Mouse (Mus musculus) heart, postnatal 0 days (tissue): ENCODE results near the gene Fbln1. TPM values are rescaled to one million over a fixed set of nuclear protein-coding genes. Genes with fewer than 3 reads are reported as not detected.

ENCODE experiments used
- ATAC-seq: fragments of 200-750 bp; cut with Nextera tagmentation; 2 replicates; pipeline ENCODE4 v1.8.0; 2017; ENCODE audit warnings: low read depth, moderate number of reproducible peaks, moderate library complexity; ENCODE audit not compliant: insufficient read depth
- DNase-seq: peaks from one replicate; pipeline ENCODE4 v3.0.0-alpha.2; 2016; ENCODE audit warnings: low spot score
- H3K27ac ChIP-seq: fragments of 300-500 bp; sonication (generic); 2 replicates; pipeline ENCODE4 v1.5.1; 2014; ENCODE audit warnings: low read depth, mild to moderate bottlenecking
- H3K27me3 ChIP-seq: fragments of 300-500 bp; sonication (generic); 2 replicates; pipeline ENCODE4 v1.6.1; 2014; ENCODE audit warnings: low read length, mixed read lengths; ENCODE audit not compliant: control insufficient read depth, insufficient read depth
- H3K36me3 ChIP-seq: fragments of 300-500 bp; sonication (generic); replicated peaks from 2 replicates; pipeline ENCODE4 v1.6.1; 2014; ENCODE audit warnings: low read length, mixed read lengths; ENCODE audit not compliant: control insufficient read depth, insufficient read depth
- H3K4me1 ChIP-seq: fragments of 300-500 bp; sonication (generic); 2 replicates; pipeline ENCODE4 v1.6.1; 2014; ENCODE audit warnings: antibody characterized with exemption; ENCODE audit not compliant: control insufficient read depth, insufficient read depth
- H3K4me2 ChIP-seq: fragments of 300-500 bp; sonication (generic); 2 replicates; pipeline ENCODE4 v1.6.1; 2014; ENCODE audit warnings: low read depth, mild to moderate bottlenecking, low read length, moderate library complexity
- H3K4me3 ChIP-seq: fragments of 300-500 bp; sonication (generic); 2 replicates; pipeline ENCODE4 v1.5.1; 2014; ENCODE audit warnings: low read depth, low read length
- H3K9ac ChIP-seq: fragments of 300-500 bp; sonication (generic); replicated peaks from 2 replicates; pipeline ENCODE4 v1.6.1; 2014; ENCODE audit warnings: low read depth, low read length, mixed read lengths
- H3K9me3 ChIP-seq: fragments of 300-500 bp; sonication (generic); replicated peaks from 2 replicates; pipeline ENCODE4 v1.6.1; 2016; ENCODE audit warnings: low read length; ENCODE audit not compliant: control insufficient read depth
- CTCF ChIP-seq: IDR thresholded peaks from 2 replicates; pipeline ENCODE4 v1.5.1; 2016; ENCODE audit warnings: antibody characterized with exemption, control low read depth, low read depth
- EP300 ChIP-seq: IDR thresholded peaks from 2 replicates; pipeline ENCODE4 v1.6.1; 2016; ENCODE audit warnings: antibody characterized with exemption, low read depth
- WGBS: fragments of 180-500 bp; shearing (Covaris S2); extraction: QIAGEN DNeasy Blood & Tissue Kit; methylation state at CpG from one replicate; pipeline ENCODE4 v1.1.7; 2014; 5-methylcytosine and 5-hydroxymethylcytosine counted together
- polyA plus RNA-seq: library from polyadenylated mRNA; unstranded; fragments of >200 nt; fragmentation: Nextera tagmentation; extraction: Ambion mirVana; gene quantifications from 2 replicates; pipeline ENCODE4 v1.2.1, GENCODE M21; 2015
- total RNA-seq: library from RNA; depleted of rRNA; stranded (reverse); fragments of >200 nt; gene quantifications from 2 replicates; pipeline ENCODE4 v1.2.3, GENCODE M21; 2014; ENCODE audit warnings: low replicate concordance

The Fbln1 gene
- total and polyA plus RNA-seq, 2 experiments from 2014 or later, result 52.9 to 85.9 TPM

GRCm38 (mm10) chr15:85211101-85211760 is 5.5 kb downstream of the Fbln1 start:
- Histone ChIP-seq H3K9me3 (peaks cover 12% of the 10 kb centered on the region; the same call in 1 of the 2 replicates), H3K4me1 (peaks cover 7% of the 10 kb centered on the region; the same call in 1 of the 2 replicates), H3K27me3 (no peaks in the 10 kb centered on the region), H3K27ac (no peak overlapping the region), H3K4me3 (no peak overlapping the region), H3K4me2 (no peak overlapping the region), H3K36me3 (peaks cover 5% of the 10 kb centered on the region; the same call in 1 of the 2 replicates), H3K9ac (no peak overlapping the region)
- WGBS, result 85% methylated on average over 18 of the region's 18 CpGs
- ATAC-seq, result no peak
- TF ChIP-seq EP300 (no peak), CTCF (no peak)
- DNase-seq, result no peak

DNA sequence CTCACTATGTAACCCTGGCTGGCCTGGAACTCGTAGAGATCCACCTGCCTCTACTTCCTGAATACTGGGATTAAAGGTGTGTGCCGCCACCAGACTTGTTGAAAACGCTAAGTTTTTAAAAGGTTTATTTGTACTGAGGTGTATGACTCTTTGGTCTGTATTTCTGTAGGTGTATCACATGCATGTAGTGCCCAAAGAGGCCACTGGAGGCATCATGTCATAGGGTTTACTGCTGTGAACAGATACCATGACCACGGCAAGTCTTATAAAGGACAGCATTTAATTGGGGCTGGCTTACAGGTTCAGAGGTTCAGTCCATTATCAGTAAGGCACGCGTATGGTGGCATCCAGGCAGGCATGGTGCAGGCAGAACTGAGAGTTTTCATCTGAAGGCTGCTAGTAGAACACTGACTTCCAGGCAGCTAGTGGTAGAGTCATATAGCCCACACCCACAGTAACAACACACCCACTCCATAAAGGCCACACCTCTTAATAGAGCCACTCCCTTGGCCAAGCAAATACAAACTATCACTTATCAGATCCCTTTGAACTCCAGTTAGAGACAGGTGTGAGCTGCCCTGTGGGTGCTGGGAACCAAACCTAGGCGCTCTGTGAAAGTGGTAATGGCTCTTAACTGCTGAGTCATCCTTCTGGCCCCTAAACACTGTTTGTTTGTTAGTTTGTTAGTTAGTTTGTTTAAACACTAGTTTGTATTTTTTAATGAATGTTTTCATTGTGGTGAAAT is 10.5 kb downstream of the Fbln1 start:
- 95% methylated on average over 7 of the region's 7 CpGs for WGBS
- no peak overlapping the region for H3K9ac ChIP-seq
- H3K4me1 ChIP-seq, result peaks cover 3% of the 10 kb centered on the region; the same call in 1 of the 2 replicates
- H3K4me2 ChIP-seq, result no peak overlapping the region
- H3K27ac ChIP-seq, result no peak overlapping the region
- peaks cover 5% of the 10 kb centered on the region; the same call in 1 of the 2 replicates for H3K36me3 ChIP-seq
- DNase-seq, result no peak
- no peak for ATAC-seq
- peaks cover 5% of the 10 kb centered on the region; the same call in 1 of the 2 replicates for H3K27me3 ChIP-seq
- H3K4me3 ChIP-seq, result no peak overlapping the region
- peaks cover 12% of the 10 kb centered on the region; the same call in 1 of the 2 replicates for H3K9me3 ChIP-seq
- TF ChIP-seq CTCF (no peak), EP300 (no peak)

DNA sequence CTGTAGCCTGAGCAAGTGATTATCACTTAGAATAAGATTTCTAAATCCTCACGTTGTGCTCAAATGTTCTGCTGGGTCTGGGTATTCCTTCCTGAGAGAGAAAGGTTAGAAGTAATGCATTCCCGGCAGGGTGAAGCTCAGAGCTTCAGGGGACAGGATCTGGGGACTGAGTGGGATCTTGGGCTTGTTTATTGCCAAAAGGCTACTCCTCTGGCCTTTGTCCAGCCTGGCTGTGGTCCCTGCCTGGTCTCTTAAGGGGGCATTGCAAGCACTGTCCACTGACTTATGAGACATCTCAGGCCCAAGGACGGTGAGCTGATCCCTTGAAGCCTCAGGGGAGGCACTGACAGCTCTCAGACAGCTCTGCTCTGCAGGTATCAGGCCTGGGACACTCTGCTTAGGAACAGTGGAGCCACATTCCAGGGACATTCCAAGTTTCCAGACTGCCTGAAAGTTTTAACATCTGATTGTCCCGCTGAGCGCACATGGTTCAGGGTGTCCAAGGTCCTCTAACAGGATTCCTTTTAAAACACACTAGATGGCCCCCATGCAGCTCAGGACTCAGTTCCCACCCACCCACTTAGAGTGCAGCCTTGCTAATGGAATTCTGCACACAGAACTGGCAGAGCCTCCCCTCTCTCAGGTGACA is 13.0 kb downstream of the Fbln1 start:
- Histone ChIP-seq H3K4me3 (no peak overlapping the region), H3K9me3 (peaks cover 12% of the 10 kb centered on the region; the same call in 1 of the 2 replicates), H3K4me1 (peaks cover 3% of the 10 kb centered on the region; the same call in 1 of the 2 replicates), H3K27me3 (peaks cover 8% of the 10 kb centered on the region; the same call in 1 of the 2 replicates), H3K27ac (no peak overlapping the region), H3K9ac (no peak overlapping the region), H3K4me2 (no peak overlapping the region), H3K36me3 (peaks cover 5% of the 10 kb centered on the region; the same call in 1 of the 2 replicates)
- no peak for DNase-seq
- no peak for TF ChIP-seq EP300
- TF ChIP-seq CTCF, result no peak
- 62% methylated on average over 5 of the region's 5 CpGs for whole genome bisulfite sequencing
- ATAC-seq, result no peak

- H3K4me2 ChIP-seq, result no peak overlapping the region
- no peak for DNase-seq
- H3K4me1 ChIP-seq, result peaks cover 3% of the 10 kb centered on the region; the same call in 1 of the 2 replicates
- H3K4me3 ChIP-seq, result no peak overlapping the region
- H3K36me3 ChIP-seq, result peaks cover 10% of the 10 kb centered on the region; the same call in 1 of the 2 replicates
- WGBS, result 86% methylated on average over 6 of the region's 6 CpGs
- no peak overlapping the region for H3K9ac ChIP-seq
- TF ChIP-seq EP300 (no peak), CTCF (no peak)
- peaks cover 8% of the 10 kb centered on the region; the same call in 1 of the 2 replicates for H3K27me3 ChIP-seq
- peaks cover 11% of the 10 kb centered on the region; the same call in 1 of the 2 replicates for H3K9me3 ChIP-seq
- no peak for ATAC-seq
- no peak overlapping the region for H3K27ac ChIP-seq
These were observed 14.6 kb downstream of the Fbln1 start for GRCm38 (mm10) chr15:85220371-85220770.

DNA sequence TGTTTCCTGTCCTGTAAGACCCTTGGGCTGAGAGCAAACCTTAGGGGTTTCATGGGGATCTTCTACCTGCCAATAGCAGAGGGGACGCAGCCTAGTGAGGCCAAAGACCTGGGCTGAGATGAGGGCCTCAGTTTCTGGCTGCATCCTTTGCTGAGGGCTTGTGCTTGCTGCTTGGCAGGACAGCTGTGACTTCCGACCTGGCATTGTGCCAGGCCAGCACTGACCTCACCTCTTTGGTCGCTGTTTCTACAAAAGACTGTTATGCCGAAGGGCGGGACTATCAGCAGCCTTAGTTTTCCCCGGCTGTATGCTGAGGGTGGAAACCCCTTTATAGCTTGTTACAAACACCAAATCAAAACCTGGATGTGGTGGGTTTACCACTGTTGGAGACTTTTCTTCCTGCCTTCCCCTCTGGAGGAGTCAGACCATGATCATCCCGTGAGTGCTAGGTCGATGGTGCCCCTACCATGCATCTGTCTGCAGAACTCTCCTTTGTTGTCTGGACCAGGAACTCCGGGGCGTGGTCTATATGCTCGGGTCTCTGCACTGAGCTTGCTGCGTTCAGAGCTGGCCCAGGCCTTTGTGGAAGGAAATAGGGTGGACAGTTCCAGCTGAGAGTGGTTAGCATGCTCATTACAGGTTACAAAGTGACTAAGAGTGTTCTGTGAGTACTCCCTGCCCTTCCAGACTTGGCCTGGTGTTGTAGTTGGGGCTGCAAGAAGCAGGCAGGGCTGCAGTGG is 15.5 kb downstream of the Fbln1 start:
- DNase-seq (no peak), ATAC-seq (peak; percentile 59)
- H3K4me2 ChIP-seq, result no peak overlapping the region
- H3K4me3 ChIP-seq, result no peak overlapping the region
- TF ChIP-seq CTCF (no peak), EP300 (no peak)
- peaks cover 8% of the 10 kb centered on the region; the same call in 1 of the 2 replicates for H3K27me3 ChIP-seq
- peaks cover 10% of the 10 kb centered on the region; the same call in 1 of the 2 replicates for H3K36me3 ChIP-seq
- 39% methylated on average over 12 of the region's 12 CpGs for WGBS
- H3K9ac ChIP-seq, result no peak overlapping the region
- peaks cover 3% of the 10 kb centered on the region; the same call in 1 of the 2 replicates for H3K4me1 ChIP-seq
- H3K9me3 ChIP-seq, result peaks cover 2% of the 10 kb centered on the region; the same call in 1 of the 2 replicates
- H3K27ac ChIP-seq, result no peak overlapping the region
